Mouse (Mus musculus): ENCODE results near the gene Vgll4.

DNA sequence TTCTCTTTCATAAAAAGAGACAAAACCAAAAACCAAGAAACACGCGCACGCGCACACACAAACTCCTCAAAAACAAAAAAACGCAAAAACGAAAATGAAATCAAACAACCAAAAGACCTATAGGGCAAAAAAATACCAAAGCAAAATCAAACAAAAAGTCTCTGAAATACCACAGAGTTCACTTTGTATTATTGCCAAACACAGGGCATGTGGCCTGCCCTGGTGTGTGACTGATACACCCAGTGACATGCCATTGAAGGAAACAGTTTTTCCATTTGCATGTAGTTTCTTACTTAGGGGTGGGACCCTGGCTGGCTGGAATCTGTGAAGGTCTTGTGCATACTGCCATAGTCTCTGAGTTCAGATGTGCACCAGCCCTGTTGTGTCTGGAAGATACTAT is 62.3 kb downstream of the Vgll4 start:
- TF ChIP-seq CTCF (IDR thresholded peaks at IDR 0.05; ENCODE audit: low read depth, low read length) (no peak), POLR2A (IDR thresholded peaks at IDR 0.05; ENCODE audit: extremely low read depth, insufficient read depth, low read length) (no peak)

Data from liver, adult 2 months (tissue).